Mouse (Mus musculus): ENCODE data around the gene As3mt.
"Not testable (repeated sequence)": the region's sequence is repeated elsewhere in the genome, so short reads cannot be mapped to it uniquely, and the experiment has no call there.

The As3mt gene

GRCm38 (mm10) chr19:46701156-46701555, 6.1 kb upstream of the As3mt start:
- DNase-seq, result no peak

DNA sequence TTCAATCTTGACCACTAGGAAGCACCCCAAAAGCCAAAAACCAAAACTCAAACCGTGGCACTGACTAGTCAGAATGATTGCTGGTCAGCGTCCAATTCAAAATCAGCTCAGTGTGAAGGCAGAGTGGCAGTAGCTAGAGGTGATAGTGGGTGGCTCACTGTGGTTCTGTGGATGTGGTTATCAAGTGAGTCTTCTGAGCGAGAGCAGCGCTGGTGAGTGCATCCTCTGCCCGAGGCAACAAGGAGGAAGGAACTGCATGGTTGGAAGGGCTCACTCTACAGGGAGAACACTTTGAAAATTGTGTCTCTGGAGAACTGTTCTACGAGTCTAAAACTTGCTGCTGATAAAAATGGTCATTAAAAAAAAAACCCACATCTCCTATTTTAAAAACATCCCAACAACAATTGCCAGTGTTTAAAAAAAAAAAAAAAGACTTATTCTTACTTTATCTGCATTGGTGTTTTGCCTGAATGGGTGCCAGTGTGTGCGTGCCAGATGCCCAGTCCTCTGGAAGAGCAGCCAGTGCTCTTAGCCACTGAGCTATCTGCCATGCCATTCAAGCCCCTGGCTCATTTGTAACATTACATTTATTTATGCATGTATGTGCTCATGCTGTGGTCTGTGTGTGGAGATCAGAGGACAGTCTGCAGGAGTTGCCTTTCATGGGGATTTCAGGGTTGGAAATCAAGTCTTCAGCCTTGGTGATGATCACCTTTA, 1.3 kb upstream of the As3mt start:
- DNase-seq, result peak; percentile 28 to 29

- no peak for DNase-seq
These were observed 540 bp upstream of the As3mt start for GRCm38 (mm10) chr19:46706540-46707295.

- no peak for DNase-seq
These were observed 3.4 kb downstream of the As3mt start for GRCm38 (mm10) chr19:46710614-46711013.

DNA sequence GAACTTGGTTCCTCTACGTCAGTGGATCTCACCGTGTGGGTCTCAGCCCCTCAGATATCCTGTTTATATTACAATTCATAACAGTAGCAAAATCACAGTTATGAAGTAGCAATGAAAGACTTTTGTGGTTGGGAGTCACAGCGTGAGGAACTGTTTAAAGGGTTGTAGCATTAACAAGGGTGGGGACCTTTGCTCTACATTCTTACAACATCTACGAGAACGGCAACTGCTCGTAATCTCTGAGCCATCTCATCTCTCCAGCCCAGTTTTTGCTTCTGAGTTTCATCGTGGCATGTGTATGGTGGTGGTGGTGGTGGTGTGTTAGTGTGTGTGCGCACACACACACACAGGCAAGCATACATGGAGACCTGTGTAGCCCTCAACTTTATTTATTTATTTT, 7.0 kb downstream of the As3mt start:
- no peak for DNase-seq

GRCm38 (mm10) chr19:46715016-46715415, 7.8 kb downstream of the As3mt start:
- DNase-seq, result no peak

- DNase-seq, result no peak
These were observed 10.9 kb downstream of the As3mt start for GRCm38 (mm10) chr19:46718150-46718549.

DNA sequence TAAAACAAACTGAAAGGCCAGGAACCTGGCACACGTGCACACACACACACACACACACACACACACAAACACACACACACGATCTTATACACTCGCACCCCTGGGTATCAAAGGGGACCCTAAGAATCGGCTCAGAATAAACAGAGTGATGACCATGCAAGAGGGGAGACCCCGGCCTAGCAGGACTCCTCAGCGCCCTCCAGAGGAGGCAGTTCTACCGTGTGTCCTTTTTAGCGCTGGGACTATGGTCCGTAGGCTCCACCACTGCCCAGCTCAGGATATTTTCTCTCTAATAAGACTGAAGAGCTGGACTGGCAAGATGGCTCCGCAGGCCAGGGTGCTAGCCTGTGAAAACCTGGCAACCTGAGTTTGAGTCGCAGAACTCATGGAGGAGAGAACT, 17.2 kb downstream of the As3mt start:
- no peak for DNase-seq

- DNase-seq, result no peak
These were observed 18.9 kb downstream of the As3mt start for GRCm38 (mm10) chr19:46726142-46726541.

GRCm38 (mm10) chr19:46727140-46727736, 20.0 kb downstream of the As3mt start:
- no peak for DNase-seq

GRCm38 (mm10) chr19:46727945-46728540, 20.8 kb downstream of the As3mt start:
- DNase-seq, result no peak

DNA sequence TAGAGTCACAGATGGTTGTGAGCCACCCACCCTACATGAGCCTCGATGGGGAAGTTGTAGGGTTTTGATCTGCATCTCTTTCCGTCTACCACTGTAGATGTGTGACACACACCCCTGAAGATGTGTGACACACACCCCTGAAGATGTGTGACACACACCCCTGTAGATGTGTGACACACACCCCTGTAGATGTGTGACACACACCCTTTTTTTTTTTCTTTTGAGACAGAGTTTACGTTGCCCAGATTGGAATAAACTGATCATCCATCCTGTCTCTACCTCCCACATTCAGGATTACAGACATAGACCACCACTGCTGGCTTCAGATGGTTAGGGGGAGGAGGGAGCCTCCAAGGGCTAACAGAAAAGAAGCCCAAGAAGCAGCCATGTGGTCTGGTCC, 21.7 kb downstream of the As3mt start:
- no peak for DNase-seq

DNA sequence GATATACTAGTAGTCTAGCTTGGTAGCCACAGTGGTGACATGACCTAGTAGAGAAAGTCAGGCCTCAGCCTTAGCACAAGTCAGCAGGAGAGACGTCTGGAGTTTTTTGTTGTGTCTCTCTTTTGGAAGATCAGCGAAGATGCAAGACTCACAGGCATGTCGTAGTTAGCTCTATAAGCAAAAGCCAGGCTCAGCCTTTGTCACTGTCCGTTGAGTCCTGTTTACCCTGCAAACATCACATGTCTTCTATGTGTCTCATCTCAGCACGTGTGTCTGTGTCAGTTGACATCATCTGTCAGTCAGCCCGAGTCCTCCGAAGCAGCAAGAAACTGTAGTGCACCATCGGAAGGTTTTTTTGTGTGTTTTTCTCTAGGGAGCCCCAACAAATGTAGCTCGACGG, 24.1 kb downstream of the As3mt start:
- no peak for DNase-seq

DNA sequence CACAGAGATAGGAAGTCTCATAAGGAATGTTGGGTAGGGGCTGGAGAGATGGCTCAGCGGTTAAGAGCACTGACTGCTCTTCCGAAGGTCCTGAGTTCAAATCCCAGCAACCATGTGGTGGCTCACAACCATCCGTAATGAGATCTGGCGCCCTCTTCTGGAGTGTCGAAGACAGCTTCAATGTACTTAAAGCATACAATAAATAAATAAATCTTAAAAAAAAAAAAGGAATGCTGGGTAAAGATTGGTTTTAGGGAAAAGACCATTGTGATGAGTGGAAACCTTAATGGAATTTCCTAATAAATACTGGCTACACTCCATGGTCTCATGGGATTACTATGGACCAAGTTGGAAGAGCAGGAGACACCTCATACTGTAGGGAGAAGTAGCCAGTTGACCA, 25.4 kb downstream of the As3mt start:
- DNase-seq, result not testable (repeated sequence)

DNA sequence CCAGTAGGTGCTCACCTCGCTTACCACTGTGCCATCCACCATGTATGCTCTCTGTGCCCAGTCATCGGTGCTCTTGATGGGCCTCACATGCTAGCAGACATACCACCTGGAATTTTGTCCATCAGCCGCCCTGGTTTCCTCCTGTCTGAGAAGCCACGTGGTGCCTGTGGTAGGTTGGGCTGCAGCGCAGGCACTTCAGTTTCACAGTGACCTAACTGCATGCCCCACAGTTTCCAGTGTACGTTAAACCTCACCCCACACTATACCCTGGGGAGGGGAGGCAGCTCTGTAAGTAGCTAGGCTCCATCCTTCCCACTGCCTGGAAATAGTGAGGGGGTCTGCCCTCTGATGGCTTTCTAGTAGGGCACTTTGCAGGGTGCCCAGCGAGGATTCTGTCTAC, 26.4 kb downstream of the As3mt start:
- DNase-seq, result no peak

GRCm38 (mm10) chr19:46735241-46735640, 28.0 kb downstream of the As3mt start:
- DNase-seq, result no peak

GRCm38 (mm10) chr19:46737106-46737505, 29.8 kb downstream of the As3mt start:
- no peak for DNase-seq

DNA sequence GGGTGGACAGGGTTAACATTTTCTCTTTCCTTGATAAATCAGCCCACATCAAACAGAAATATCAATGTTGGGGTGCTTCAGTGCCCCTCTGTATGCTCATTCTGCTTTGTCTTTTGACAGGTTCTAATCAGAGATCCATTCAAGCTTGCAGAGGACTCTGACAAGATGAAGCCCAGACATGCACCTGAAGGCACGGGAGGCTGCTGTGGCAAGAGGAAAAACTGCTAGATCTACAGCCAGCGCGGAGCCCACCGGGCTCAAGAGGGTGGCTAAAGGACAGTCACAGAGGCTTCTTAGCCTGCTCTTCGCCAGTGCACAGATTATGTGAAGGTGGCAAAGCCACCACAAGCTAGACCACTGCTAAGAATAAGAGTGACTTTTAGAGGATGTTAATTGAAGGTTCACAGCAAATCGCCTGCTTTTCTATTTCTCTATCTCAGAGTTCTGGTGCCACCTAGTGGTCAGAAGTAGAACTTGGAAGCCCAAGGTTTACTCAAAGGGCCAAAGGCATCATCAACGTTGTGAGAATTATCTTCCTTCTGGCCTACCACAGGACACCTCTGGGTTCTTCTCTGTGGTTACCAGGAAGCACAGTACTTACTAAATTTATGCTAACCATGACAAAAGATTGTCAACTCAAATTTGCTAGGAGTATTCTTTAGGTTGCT, 33.2 kb downstream of the As3mt start:
- DNase-seq, result peak in 1 of 2 experiments; percentile 52

DNA sequence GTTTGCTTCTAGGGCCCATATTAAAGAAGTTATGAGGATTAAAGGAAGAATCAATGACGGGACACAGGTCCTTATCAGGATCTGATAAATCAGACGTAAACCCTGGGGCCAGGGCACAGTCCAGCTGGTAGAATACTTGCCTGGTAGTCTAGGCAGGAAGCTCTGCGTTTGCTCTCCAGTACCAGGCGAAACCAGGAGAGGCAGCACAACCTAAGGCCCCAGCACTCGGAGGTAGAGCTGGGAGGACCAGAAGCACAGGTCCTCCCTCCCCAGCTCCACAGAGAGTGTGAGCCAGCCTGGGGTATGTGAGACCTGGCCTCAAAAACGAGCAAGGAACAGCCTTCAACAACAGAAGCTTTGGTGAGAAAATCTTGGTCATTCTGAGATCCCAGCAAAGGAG, 34.3 kb downstream of the As3mt start:
- DNase-seq, result no peak

GRCm38 (mm10) chr19:46744681-46745080, 37.4 kb downstream of the As3mt start:
- no peak for DNase-seq

GRCm38 (mm10) chr19:46747799-46748198, 40.5 kb downstream of the As3mt start:
- no peak for DNase-seq

GRCm38 (mm10) chr19:46752235-46752634, 45.0 kb downstream of the As3mt start:
- DNase-seq, result no peak

DNA sequence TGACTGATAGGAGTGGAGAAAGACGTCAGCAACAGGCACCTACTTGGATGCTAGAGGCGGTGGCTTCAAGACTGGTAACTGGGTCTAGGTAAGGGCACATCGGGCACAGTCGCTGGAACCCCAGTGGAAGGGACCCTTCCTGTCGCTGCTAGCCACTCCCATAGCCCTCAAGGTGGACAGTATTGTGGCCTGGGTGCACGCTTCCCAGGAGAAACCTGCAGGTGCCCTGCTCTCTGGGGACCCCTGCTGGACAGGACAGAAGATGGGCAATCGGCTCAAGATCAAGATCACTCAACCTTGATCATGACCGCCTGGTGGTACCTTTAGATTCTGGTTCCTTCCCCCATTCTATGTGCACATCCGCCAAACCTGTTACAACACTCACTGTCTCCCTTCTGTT, 47.8 kb downstream of the As3mt start:
- DNase-seq, result peak; percentile 14 to 51

Measured in spleen, adult 18-20 months (tissue).